Comparison of ENCODE assay signal across 8 mouse cellular contexts in the genomic region with DNA sequence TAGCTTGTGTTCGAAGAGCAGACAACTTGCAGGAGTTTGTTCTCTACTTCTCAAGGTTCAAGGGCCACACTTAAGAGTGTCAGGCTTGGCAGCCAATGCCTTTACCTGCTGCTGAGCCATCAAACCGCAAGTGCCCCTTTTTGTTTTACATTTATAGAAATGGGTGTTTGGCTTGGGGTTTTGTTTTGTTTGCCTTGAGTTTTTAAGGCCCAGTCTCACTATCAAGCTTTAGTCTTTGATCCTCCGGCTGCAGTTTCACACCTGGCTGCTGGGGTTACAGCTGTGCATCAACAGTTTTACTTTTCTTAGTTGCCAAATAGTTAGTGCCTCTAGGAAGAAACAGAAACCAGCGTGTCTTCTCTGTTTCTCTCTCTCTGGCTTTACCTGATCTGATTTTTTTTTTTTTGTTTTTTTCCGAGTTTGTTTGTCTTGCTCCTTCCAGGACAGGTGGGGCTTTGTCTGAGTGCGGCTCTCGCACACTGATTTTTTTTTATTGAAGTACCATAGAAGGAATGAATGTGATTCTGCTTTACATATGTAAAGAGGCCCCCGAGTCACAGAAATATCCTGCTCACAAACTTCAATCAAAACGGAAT. TPM values are rescaled to one million over a fixed set of nuclear protein-coding genes. Genes with fewer than 3 reads are reported as not detected.
DNase-seq lines count a peak whose midpoint lies in the region; ATAC-seq lines count a peak whose summit lies in the region.

No protein-coding gene starts in this region.

- intact Hi-C loops in heart, postnatal 10 days (cut with DNase I) = loop anchor here (2.0 kb wide), 1 partner anchor 14 kb away; no protein-coding TSS in a partner anchor

- H3K9ac ChIP-seq in heart, embryonic 11.5 days (ENCODE audit: low read depth, low read length) = peak overlapping the region; percentile 85; the same call in 1 of the 2 replicates
- H3K9ac ChIP-seq in embryonic facial prominence, embryonic 15.5 days = 0 out of 2 replicates have a peak overlapping the region, but pooled peaks have one; percentile 71
- peak overlapping the region; percentile 82; the same call in 1 of the 2 replicates for H3K9ac ChIP-seq in limb, embryonic 13.5 days

- H3K4me1 ChIP-seq in heart, embryonic 11.5 days (ENCODE audit: control insufficient read depth, insufficient read depth, low read length) = peaks cover 7% of the 10 kb centered on the region
- H3K4me1 ChIP-seq in embryonic facial prominence, embryonic 15.5 days = peaks cover 18% of the 10 kb centered on the region
- H3K4me1 ChIP-seq in limb, embryonic 13.5 days = peaks cover 19% of the 10 kb centered on the region

- DNase-seq in heart, postnatal 10 days = no peak
- DNase-seq in naive thymus-derived CD4-positive, alpha-beta T cell, adult 2 months (ENCODE audit: low read depth) = peak; percentile 84
- DNase-seq in adrenal gland, adult (ENCODE audit: inconsistent age in 2 of 2, low spot score in 1 of 2) = no peak
- DNase-seq in adrenal gland, adult 2 months = no peak
- no peak for DNase-seq in gastrocnemius, adult 8-10 months (ENCODE audit: low spot score in 2 of 2)

- H3K4me3 ChIP-seq in heart, embryonic 11.5 days (ENCODE audit: low read depth, low read length) = peak overlapping the region; percentile 76
- H3K4me3 ChIP-seq in embryonic facial prominence, embryonic 15.5 days (replicated peaks) = peak overlapping the region; percentile 79
- H3K4me3 ChIP-seq in limb, embryonic 13.5 days = peak overlapping the region; percentile 78

- ATAC-seq in heart, embryonic 11.5 days (replicated peaks; ENCODE audit: insufficient number of reproducible peaks, low FRiP score, low TSS enrichment) = no peak
- no peak for ATAC-seq in embryonic facial prominence, embryonic 15.5 days (ENCODE audit: insufficient number of reproducible peaks, low FRiP score, low TSS enrichment, low read depth)
- ATAC-seq in limb, embryonic 13.5 days (ENCODE audit: low FRiP score, low read depth) = no peak

- no peaks in the 10 kb centered on the region for H3K9me3 ChIP-seq in heart, embryonic 11.5 days (replicated peaks; ENCODE audit: control insufficient read depth, low read length)
- H3K9me3 ChIP-seq in embryonic facial prominence, embryonic 15.5 days (replicated peaks) = no peaks in the 10 kb centered on the region
- no peaks in the 10 kb centered on the region for H3K9me3 ChIP-seq in limb, embryonic 13.5 days

- H3K4me2 ChIP-seq in heart, embryonic 11.5 days = peak overlapping the region; percentile 98
- H3K4me2 ChIP-seq in embryonic facial prominence, embryonic 15.5 days (replicated peaks) = peak overlapping the region; percentile 97
- H3K4me2 ChIP-seq in limb, embryonic 13.5 days (replicated peaks) = peak overlapping the region; percentile 94

- 16% methylated on average over 9 of the region's 9 CpGs for WGBS in heart, embryonic 11.5 days (ENCODE audit: insufficient replicate concordance)
- 25% methylated on average over 9 of the region's 9 CpGs for WGBS in embryonic facial prominence, embryonic 15.5 days
- 15% methylated on average over 9 of the region's 9 CpGs for WGBS in limb, embryonic 13.5 days

- H3K36me3 ChIP-seq in heart, embryonic 11.5 days (ENCODE audit: control insufficient read depth, insufficient read depth, low read length) = no peaks in the 10 kb centered on the region
- no peaks in the 10 kb centered on the region for H3K36me3 ChIP-seq in embryonic facial prominence, embryonic 15.5 days
- no peaks in the 10 kb centered on the region for H3K36me3 ChIP-seq in limb, embryonic 13.5 days

- H3K27me3 ChIP-seq in heart, embryonic 11.5 days (ENCODE audit: control insufficient read depth, insufficient read depth, low read length) = peaks cover 29% of the 10 kb centered on the region
- H3K27me3 ChIP-seq in embryonic facial prominence, embryonic 15.5 days = peaks cover 9% of the 10 kb centered on the region
- peaks cover 41% of the 10 kb centered on the region for H3K27me3 ChIP-seq in limb, embryonic 13.5 days

- H3K27ac ChIP-seq in heart, embryonic 11.5 days (ENCODE audit: low read depth, low read length) = no peak overlapping the region
- H3K27ac ChIP-seq in embryonic facial prominence, embryonic 15.5 days (replicated peaks) = peak overlapping the region; percentile 51; the same call in 1 of the 2 replicates
- no peak overlapping the region for H3K27ac ChIP-seq in limb, embryonic 13.5 days

RNA-seq across cellular contexts. Expression of a gene that starts 1.4 kb away (rescaled TPM):
- 2.3 and 3.1 TPM in 2 replicates for polyA plus RNA-seq in heart, embryonic 11.5 days (2014; fragmentation: Nextera tagmentation; extraction: Ambion mirVana)
- 10 to 100 TPM; 20.9 to 21.6 TPM for total RNA-seq in heart, postnatal 10 days (2021)
- polyA plus RNA-seq in embryonic facial prominence, embryonic 15.5 days (2015; fragmentation: Nextera tagmentation; extraction: Ambion mirVana) = 12.3 and 13.8 TPM in 2 replicates
- polyA plus RNA-seq in limb, embryonic 13.5 days (2015; fragmentation: Nextera tagmentation; extraction: Ambion mirVana) = 10.0 and 11.1 TPM in 2 replicates
- total RNA-seq in adrenal gland, adult 2 months (2021) = 10 to 100 TPM; 14.4 to 18.3 TPM
- polyA plus RNA-seq in adrenal gland, adult 2 months (2012; rRNA removed) = 25.1 and 32.5 TPM in 2 replicates
- 10 to 100 TPM; 14.7 to 16.6 (median 16.2) TPM for total RNA-seq in gastrocnemius, adult 8-10 months (2022)

RNA-seq across cellular contexts. Expression of a gene that starts 16.8 kb away (rescaled TPM):
- polyA plus RNA-seq in heart, embryonic 11.5 days (2014; fragmentation: Nextera tagmentation; extraction: Ambion mirVana) = 219 and 233 TPM in 2 replicates
- 100 to 1,000 TPM; 176 to 183 TPM for total RNA-seq in heart, postnatal 10 days (2021)
- polyA plus RNA-seq in embryonic facial prominence, embryonic 15.5 days (2015; fragmentation: Nextera tagmentation; extraction: Ambion mirVana) = 179 and 203 TPM in 2 replicates
- polyA plus RNA-seq in limb, embryonic 13.5 days (2015; fragmentation: Nextera tagmentation; extraction: Ambion mirVana) = 134 and 143 TPM in 2 replicates
- total RNA-seq in adrenal gland, adult 2 months (2021) = 100 to 1,000 TPM; 211 to 277 TPM
- polyA plus RNA-seq in adrenal gland, adult 2 months (2012; rRNA removed) = 887 and 1,091 TPM in 2 replicates
- 10 to 100 TPM; 54.7 to 69.4 (median 57.5) TPM for total RNA-seq in gastrocnemius, adult 8-10 months (2022)

RNA-seq across cellular contexts. Expression of a gene that starts 38.4 kb away (rescaled TPM):
- 12.2 and 15.3 TPM in 2 replicates for polyA plus RNA-seq in heart, embryonic 11.5 days (2014; fragmentation: Nextera tagmentation; extraction: Ambion mirVana)
- 10 to 100 TPM; 20.5 to 25.8 TPM for total RNA-seq in heart, postnatal 10 days (2021)
- polyA plus RNA-seq in embryonic facial prominence, embryonic 15.5 days (2015; fragmentation: Nextera tagmentation; extraction: Ambion mirVana) = 25.7 and 28.5 TPM in 2 replicates
- polyA plus RNA-seq in limb, embryonic 13.5 days (2015; fragmentation: Nextera tagmentation; extraction: Ambion mirVana) = 8.5 and 9.8 TPM in 2 replicates
- 10 to 100 TPM; 41.7 to 44.2 TPM for total RNA-seq in adrenal gland, adult 2 months (2021)
- polyA plus RNA-seq in adrenal gland, adult 2 months (2012; rRNA removed) = 35.1 and 40.6 TPM in 2 replicates
- total RNA-seq in gastrocnemius, adult 8-10 months (2022) = 1 to 10 TPM; 1.6 to 4.0 (median 2.1) TPM

RNA-seq across cellular contexts. Expression of a gene that starts 46.6 kb away (rescaled TPM):
- 15.4 and 18.9 TPM in 2 replicates for polyA plus RNA-seq in heart, embryonic 11.5 days (2014; fragmentation: Nextera tagmentation; extraction: Ambion mirVana)
- total RNA-seq in heart, postnatal 10 days (2021) = 10 to 100 TPM; 13.3 to 15.0 TPM
- 23.0 and 26.6 TPM in 2 replicates for polyA plus RNA-seq in embryonic facial prominence, embryonic 15.5 days (2015; fragmentation: Nextera tagmentation; extraction: Ambion mirVana)
- 36.2 and 36.3 TPM in 2 replicates for polyA plus RNA-seq in limb, embryonic 13.5 days (2015; fragmentation: Nextera tagmentation; extraction: Ambion mirVana)
- 10 to 100 TPM; 14.2 to 25.1 TPM for total RNA-seq in adrenal gland, adult 2 months (2021)
- 24.5 and 24.8 TPM in 2 replicates for polyA plus RNA-seq in adrenal gland, adult 2 months (2012; rRNA removed)
- total RNA-seq in gastrocnemius, adult 8-10 months (2022) = 10 to 100 TPM in 2 of 4 experiments, 1 to 10 TPM in 2; 7.9 to 11.6 (median 9.7) TPM
